Mouse (Mus musculus) thymus, adult 2 months (tissue): Measurements from ENCODE around the gene Phrf1. TPM values are rescaled to one million over a fixed set of nuclear protein-coding genes. Genes with fewer than 3 reads are reported as not detected.
A peak's percentile ranks its signal among the peaks of the same experiment; 100 is the strongest.

ENCODE experiments used
- DNase-seq: peaks from one replicate; pipeline ENCODE4 v3.0.0; 2021
- H3K27ac ChIP-seq: fragments of 200-500 bp; 2 replicates; pipeline ENCODE4 v1.5.1; 2012; ENCODE audit warnings: low read length, control low read depth; ENCODE audit not compliant: control insufficient read depth, insufficient read depth
- H3K27me3 ChIP-seq: fragments of 200-500 bp; 2 replicates; pipeline ENCODE4 v1.6.1; 2012; ENCODE audit warnings: mild to moderate bottlenecking, low read length, moderate library complexity, mixed read lengths; ENCODE audit not compliant: control insufficient read depth, insufficient read depth
- H3K36me3 ChIP-seq: fragments of 200-500 bp; 2 replicates; pipeline ENCODE4 v1.6.1; 2012; ENCODE audit warnings: mild to moderate bottlenecking, low read length, moderate library complexity; ENCODE audit not compliant: control insufficient read depth, insufficient read depth
- H3K4me1 ChIP-seq: fragments of 200-500 bp; replicated peaks from 2 replicates; pipeline ENCODE4 v1.6.1; 2012; ENCODE audit warnings: low read length; ENCODE audit not compliant: control insufficient read depth, insufficient read depth
- H3K4me3 ChIP-seq: fragments of 200-500 bp; 2 replicates; pipeline ENCODE4 v1.5.1; 2012; ENCODE audit warnings: mild to moderate bottlenecking, low read length, control low read depth, moderate library complexity; ENCODE audit not compliant: control insufficient read depth, insufficient read depth
- CTCF ChIP-seq: fragments of 200-500 bp; IDR thresholded peaks from 2 replicates; pipeline ENCODE4 v1.5.1; 2012; ENCODE audit warnings: mild to moderate bottlenecking, control low read depth, low read length, moderate library complexity, borderline replicate concordance; ENCODE audit not compliant: control insufficient read depth, poor library complexity, insufficient read depth; ENCODE audit errors: extremely low read depth
- POLR2A ChIP-seq: fragments of 200-500 bp; IDR thresholded peaks from 2 replicates; pipeline ENCODE4 v1.6.1; 2012; ENCODE audit warnings: mild to moderate bottlenecking, low read length, control low read depth, moderate library complexity; ENCODE audit not compliant: control insufficient read depth, poor library complexity, insufficient read depth; ENCODE audit errors: extremely low read depth
- WGBS: fragments of 180-500 bp; shearing (Covaris S2); methylation state at CpG from one replicate; pipeline ENCODE4 v1.1.7; 2018; 5-methylcytosine and 5-hydroxymethylcytosine counted together
- polyA plus RNA-seq: library from polyadenylated mRNA; depleted of rRNA; stranded (reverse); fragments of >200 nt; gene quantifications from 2 replicates; pipeline ENCODE4 v1.2.3, GENCODE M21; 2012; rRNA removed

The Phrf1 gene
- 64.1 and 80.2 TPM in 2 replicates for polyA plus RNA-seq

DNA sequence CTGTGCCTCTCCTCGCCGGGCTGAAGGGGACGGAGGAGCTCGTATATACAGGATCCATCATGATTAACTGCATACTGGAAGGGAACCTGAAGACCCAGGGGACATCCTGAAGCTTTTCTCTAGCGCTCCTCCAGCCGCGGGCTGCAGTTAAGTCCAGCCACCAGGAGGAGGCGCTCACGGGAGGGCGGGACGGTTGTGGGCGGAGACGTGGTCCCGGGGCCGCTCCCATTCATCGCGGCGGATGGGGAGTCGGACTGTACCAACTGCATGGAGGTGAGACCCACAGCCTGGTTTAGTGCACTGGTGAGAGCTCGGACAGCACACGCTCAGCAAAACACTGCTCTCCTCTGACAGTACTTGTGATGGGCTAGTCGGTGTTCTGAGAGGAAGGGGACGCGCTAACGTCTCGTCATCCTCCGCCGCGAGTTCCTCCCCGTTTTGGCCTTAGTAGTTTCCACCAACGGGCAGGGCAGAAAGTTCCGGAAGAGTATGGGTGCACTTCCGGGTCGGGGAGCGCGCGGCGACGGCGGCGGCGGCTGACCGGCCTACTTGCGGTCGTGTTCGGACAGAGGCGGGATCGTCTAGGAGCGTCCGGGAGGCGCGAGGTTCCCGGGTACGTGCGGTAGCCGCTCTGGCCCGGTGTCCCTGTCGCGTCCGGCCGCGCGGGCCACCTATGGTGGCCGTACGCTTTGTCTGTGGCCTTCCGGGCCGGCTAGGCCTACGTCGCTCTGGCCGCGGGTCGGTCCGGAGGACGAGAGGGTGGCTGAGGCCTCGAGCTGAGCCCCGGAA, at the start of gene Phrf1:
Phrf1 (plus strand) TSS at position 506 of the 789 bp plus-strand sequence.
- WGBS, result under 1% methylated on average over 76 of the region's 76 CpGs
- peaks cover 17% of the 10 kb centered on the region for H3K4me1 ChIP-seq

DNA sequence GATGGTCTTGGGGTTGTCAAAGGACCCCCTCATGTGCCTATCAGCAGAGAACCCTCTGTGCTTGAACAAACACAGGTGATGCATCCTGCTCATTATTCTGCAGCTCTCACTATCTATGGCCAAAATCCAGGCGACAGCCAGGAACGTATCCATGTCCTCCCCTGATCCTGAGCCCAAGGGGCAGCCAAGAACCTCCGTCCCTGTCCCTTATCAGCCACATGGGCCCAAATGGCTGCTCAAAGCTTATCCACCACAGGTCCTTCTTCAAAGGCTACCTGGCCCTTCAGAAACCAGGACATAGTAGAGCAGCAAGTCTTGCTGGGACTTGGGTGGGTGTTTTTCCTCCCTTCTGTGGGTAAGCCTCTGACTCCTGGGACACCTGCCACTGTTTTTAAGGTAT, 40.4 kb upstream of the Phrf1 start:
- Histone ChIP-seq H3K4me3 (no peak overlapping the region), H3K36me3 (peaks cover 15% of the 10 kb centered on the region), H3K27me3 (no peaks in the 10 kb centered on the region), H3K4me1 (peaks cover 7% of the 10 kb centered on the region), H3K27ac (no peak overlapping the region)
- TF ChIP-seq POLR2A (no peak), CTCF (no peak)
- DNase-seq, result no peak
- WGBS, result 95% methylated on average over 3 of the region's 3 CpGs

More for the DNA sequence above, at the start of gene Phrf1:
- Histone ChIP-seq H3K27me3 (no peaks in the 10 kb centered on the region), H3K36me3 (peaks cover 20% of the 10 kb centered on the region), H3K4me3 (peak within 1 kb of the TSS; percentile 99), H3K27ac (peak within 1 kb of the TSS; percentile 67)
- TF ChIP-seq POLR2A (peak; percentile 57; the same call in 1 of the 2 replicates), CTCF (peak; percentile 96)
- peak; percentile 92 for DNase-seq

DNA sequence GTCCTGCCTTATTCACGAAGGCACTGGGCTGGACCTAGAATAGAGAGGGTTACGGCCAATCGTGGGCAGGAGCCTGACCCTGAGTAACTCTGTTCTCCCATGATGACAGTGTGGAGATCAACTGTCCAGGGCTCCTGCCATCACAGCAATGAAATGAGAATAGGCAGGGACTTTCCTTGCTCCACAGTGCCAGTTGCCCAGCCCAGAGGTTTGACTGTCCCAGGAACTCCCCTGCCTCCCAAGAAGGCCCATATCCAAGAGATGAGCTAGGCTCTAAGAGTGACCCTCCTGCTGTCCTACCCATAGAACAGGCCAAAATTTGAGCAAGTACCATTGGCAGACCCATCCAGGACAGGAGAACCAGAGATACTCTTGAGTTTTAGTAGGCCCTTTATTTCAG, 39.9 kb upstream of the Phrf1 start:
- WGBS, result 97% methylated on average over 3 of the region's 3 CpGs

DNA sequence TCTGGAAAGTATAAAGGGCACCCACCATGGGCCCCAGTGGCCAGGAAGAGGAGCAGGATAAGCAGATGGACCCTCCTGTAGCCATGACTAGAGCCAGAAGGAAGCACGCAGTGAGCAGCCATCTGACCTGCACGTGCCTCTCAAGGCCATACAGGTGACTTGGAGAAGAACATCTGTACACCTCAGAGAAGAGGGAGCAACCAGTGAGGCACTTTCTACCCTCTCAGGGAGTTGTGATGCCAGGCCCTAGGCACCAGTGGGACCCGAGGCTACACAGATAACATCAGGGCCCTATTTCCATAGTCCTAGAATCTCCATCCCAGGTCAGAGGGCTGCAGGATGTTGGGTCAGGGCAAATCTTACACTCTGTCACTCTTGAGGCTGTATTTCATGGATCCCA, 38.4 kb upstream of the Phrf1 start:
- TF ChIP-seq POLR2A (no peak), CTCF (no peak)
- H3K4me1 ChIP-seq, result peaks cover 12% of the 10 kb centered on the region

More for the DNA sequence above, 39.9 kb upstream of the Phrf1 start:
- Histone ChIP-seq H3K27ac (no peak overlapping the region), H3K4me1 (peaks cover 9% of the 10 kb centered on the region), H3K27me3 (no peaks in the 10 kb centered on the region), H3K4me3 (no peak overlapping the region), H3K36me3 (peaks cover 15% of the 10 kb centered on the region)
- TF ChIP-seq POLR2A (no peak), CTCF (no peak)
- no peak for DNase-seq

DNA sequence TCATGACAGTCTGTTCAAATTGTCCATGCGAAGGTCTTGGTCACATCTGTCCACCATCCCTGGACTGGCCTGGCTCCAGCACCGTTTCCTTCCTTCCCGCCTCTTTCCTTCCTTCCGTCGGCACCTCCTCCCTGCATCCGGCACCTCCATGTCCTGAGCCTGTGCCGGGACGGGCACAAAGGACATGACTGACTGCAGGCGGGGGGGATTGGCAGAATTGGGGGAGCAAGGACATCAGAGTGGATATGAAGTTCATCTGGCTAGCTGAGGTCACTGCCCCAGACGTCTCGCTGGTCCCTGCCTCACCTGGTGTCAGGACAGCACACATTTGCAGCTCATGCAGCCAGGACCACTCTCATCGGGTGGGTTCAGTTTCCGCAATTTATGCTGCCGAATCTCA, 37.5 kb upstream of the Phrf1 start:
- no peak for DNase-seq
- no peak overlapping the region for H3K4me3 ChIP-seq
- TF ChIP-seq CTCF (no peak), POLR2A (no peak)
- 97% methylated on average over 14 of the region's 14 CpGs for WGBS
- peaks cover 12% of the 10 kb centered on the region for H3K4me1 ChIP-seq
- no peaks in the 10 kb centered on the region for H3K27me3 ChIP-seq
- H3K36me3 ChIP-seq, result peaks cover 15% of the 10 kb centered on the region
- no peak overlapping the region for H3K27ac ChIP-seq

More for the DNA sequence above, 38.4 kb upstream of the Phrf1 start:
- no peak overlapping the region for H3K27ac ChIP-seq
- H3K36me3 ChIP-seq, result peaks cover 15% of the 10 kb centered on the region
- no peaks in the 10 kb centered on the region for H3K27me3 ChIP-seq
- H3K4me3 ChIP-seq, result no peak overlapping the region
- 91% methylated on average over 3 of the region's 3 CpGs for WGBS
- no peak for DNase-seq

DNA sequence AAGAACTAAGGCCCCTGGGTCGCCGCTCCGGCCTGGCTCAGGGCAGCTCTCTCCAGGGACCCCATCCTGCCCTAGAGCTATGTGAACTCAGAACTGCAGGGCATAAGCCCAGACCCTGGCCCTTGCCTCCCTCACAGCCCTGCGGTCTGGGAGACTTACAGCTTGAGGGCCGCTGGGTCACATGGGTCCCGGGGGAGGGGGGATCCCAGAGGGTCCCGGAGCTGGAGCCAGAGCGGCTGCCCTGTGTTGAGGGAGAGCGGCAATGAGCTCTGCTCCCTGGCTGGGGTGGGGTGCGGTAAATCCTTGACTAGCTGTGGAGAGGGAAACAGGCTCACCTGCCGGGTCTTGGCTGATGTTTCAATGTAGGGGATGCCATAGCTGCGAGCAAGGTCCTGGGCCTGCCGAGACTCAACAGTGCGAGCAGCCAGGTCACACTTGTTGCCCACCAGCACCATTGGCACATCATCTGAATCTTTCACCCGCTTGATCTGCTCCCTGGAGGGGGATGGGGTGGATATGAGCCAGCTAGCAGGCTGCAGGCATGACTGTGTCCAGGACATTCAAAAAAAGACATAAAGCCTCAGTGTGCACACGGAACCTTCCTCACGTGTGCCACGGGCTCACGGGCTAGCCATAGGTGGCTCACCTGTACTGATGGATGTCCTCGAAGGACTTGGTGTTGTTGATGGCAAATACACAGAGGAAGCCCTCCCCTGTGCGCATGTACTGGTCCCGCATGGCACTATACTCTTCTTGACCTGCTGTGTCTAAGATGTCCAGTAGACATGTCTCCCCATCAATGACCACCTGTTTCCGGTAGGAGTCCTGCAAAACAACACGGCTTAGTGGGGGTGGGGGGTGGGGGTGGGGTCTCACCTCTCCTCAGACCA, 36.5 kb upstream of the Phrf1 start:
- 97% methylated on average over 24 of the region's 24 CpGs for WGBS
- H3K4me3 ChIP-seq, result no peak overlapping the region
- TF ChIP-seq CTCF (no peak), POLR2A (no peak)
- H3K27me3 ChIP-seq, result no peaks in the 10 kb centered on the region
- DNase-seq, result no peak
- peaks cover 12% of the 10 kb centered on the region for H3K4me1 ChIP-seq
- H3K36me3 ChIP-seq, result peaks cover 15% of the 10 kb centered on the region
- H3K27ac ChIP-seq, result no peak overlapping the region
